Mouse (Mus musculus) lung, adult 2 months (tissue): ENCODE data around the gene Adgrg3.

Source experiments
- CTCF ChIP-seq: fragments of 200-500 bp; IDR thresholded peaks from 2 replicates; pipeline ENCODE4 v1.5.1; 2011; ENCODE audit warnings: mild to moderate bottlenecking, low read length, control low read depth; ENCODE audit not compliant: insufficient read depth
- POLR2A ChIP-seq: fragments of 200-500 bp; IDR thresholded peaks from 2 replicates; pipeline ENCODE4 v1.6.1; 2011; ENCODE audit warnings: low read depth, mild to moderate bottlenecking, control low read depth, low read length, borderline replicate concordance; ENCODE audit errors: extremely low read depth

GRCm38 (mm10) chr8:94996037-94996436, 21.5 kb upstream of the Adgrg3 start:
- TF ChIP-seq POLR2A (no peak), CTCF (no peak)
